Mouse (Mus musculus): Measurements from ENCODE around the gene Larp6.

Larp6 gene

DNA sequence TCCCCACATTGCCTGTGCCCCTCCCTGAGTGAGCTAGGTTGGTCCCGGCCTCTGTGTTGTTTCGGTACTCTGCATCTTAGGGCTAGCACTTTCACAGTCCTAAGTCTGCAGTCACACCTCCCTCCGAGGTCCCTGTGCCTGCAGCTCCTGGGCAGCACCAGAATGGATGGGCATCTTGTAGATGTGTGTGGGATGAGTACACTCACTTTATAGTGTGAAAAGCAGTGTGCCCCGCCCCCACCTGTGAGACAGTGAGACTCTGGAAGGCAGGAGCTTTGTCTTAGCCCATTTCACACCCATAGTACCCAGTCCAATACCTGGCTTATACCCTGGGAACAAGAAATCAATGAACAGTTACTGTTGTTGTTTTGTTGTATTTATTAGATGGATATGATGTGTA, 2.5 kb downstream of the Larp6 start:
- in situ Hi-C loops (cut with MboI, MseI): no loop called here

DNA sequence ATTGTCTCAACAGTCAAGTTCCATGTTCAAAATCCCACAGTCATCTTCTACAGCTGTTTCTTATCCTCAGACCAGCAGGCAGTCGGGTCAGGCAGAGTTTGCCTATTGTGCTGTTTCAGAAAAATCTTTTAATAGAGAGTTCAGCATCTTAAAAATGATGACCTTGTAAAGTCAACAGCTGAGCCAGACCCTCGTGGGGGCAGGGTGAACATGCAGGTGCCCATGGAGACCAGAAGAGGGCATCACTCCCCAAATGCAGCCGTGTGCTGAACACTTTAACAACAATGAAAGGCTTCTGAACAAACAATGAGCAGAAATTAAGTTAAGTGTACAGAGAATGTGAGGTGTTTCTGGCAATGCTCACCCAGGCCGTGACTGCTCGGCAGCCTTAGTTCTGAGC, 3.0 kb downstream of the Larp6 start:
- in situ Hi-C loops (cut with MboI, MseI): no loop called here

DNA sequence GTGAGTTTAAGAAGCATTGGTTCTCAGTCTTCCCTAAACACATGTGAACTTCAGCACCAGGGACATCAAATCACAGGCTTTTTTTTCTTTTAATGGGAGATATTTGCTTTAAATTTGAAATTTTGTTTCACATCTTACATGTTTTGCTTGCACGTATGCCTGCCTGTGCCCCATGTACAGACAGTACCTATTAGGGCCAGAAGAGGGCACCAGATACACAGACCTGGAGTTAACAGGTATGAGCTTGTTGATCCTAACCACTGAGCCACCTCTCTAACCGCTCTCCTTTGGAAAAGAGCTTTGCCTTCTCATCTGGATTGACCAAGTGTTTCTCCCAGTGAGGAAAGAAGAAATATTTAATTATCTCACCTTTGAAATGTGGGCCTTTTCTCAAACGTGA, 5.5 kb downstream of the Larp6 start:
- in situ Hi-C loops (cut with MboI, MseI): no loop called here

DNA sequence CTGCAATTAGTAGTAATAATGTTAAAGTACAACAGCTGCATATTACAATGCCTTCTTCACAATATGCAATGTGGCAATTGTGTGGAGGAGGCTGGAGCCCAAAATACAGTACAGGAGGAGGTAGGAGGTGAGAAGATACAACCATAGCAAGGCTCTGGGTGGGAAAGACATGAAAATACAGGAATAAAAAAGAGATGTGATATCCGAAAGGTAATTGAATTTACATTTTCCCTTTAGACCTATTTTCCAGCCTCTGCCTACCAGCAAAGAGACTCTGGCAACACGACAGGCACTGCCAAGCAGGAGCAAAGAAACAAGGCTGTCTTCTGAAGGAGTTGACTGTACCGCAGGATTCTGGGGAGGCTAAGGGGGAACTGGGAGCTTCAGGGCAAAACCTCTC, 6.9 kb downstream of the Larp6 start:
- in situ Hi-C loops (cut with MboI, MseI): no loop called here

DNA sequence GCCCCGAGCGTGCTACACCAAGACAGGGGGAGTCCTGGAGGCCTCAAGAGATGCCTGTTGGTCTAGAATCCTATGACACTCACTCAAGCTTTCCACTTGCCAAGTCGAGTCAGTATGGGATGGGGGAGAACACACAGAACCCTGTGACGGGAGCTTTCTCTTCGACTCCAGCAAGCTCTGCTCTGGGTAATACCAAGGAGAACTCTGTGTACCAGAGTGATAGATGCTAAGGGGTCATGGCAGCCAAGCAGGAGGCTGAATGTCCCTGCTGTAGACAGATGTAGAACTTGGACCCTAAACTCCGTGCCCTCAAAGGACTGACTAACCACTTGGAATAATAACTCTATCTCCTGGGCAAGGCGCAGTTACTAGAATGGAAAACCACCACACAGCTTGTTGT, 12.2 kb downstream of the Larp6 start:
- in situ Hi-C loops (cut with MboI, MseI): no loop called here

DNA sequence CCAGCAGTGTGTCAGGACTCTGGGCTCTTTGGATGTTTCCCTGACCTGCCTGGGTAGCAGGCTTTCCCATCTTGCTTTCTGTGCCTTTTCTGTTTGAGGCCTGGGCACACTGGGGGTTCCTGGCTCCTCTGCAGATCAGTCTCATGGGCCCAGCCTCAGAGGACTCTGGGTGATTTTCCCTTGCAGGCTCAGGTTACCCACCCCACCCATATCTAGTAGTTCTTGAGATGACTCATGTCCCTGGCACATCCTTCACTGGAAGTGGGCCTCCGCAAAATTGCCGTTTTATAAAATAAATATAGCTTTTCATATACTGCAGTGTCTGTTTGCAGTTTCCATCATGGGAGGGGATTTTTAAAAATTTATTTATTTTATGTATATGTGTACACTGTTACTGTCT, 21.5 kb downstream of the Larp6 start:
- in situ Hi-C loops (cut with MboI, MseI): no loop called here

DNA sequence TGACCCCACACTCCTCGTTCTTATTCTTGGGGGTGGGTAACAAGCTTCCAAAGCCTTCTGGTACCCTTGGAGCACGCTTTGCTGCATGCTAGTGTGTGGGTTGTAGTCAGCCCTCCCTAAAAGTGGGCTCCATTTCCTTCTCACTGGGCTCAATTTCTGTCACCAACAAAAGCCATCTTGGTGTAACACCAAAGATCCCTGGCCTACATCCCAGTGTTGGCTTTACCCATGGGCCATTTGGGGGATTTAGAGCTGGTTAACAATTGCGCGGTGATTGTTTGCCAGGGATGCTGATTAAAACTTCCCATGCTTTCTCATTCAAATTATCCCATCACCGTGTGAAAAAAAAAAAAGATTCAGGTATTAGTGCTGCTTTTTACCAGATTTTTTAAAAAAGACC, 26.3 kb downstream of the Larp6 start:
- in situ Hi-C loops (cut with MboI, MseI): no loop called here

DNA sequence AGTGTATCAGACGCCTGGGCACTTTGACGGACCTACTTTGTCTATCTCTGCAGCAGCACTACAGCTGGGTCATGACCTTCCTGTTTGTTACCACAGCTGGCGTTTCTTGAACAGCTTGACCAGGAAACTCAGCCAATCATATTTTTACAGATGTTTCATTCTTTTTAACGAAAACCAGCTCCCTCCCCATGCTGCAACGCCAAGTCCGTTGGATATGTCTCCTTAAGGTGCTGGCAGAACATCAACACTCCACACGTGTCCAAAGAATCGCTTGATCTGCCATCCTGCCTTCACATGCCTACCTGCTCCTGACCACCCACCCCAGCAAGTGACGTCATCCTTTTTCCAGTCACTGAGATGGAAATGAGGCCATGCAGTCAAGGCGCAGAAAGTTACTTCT, 28.6 kb downstream of the Larp6 start:
- in situ Hi-C loops (cut with MboI, MseI): no loop called here

DNA sequence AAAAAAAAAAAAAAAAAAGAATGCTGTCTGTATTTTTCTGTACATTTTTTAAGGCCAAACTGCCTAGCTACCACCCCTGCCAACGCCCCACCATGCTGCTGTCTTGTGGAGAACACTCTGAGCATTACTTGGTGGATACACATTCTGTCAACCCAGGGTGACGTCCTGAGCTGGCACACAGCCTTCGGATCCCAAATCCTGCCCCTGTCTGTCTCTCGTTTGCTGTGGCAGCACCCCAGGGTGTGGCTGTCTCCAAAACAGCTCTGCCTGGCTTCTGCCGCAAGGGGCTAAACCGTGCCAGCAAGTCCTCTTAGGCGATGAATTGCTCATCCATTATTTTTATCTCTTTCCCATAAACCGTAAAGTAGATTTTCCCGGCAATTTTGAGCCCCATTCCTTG, 29.7 kb downstream of the Larp6 start:
- in situ Hi-C loops (cut with MboI, MseI): no loop called here

DNA sequence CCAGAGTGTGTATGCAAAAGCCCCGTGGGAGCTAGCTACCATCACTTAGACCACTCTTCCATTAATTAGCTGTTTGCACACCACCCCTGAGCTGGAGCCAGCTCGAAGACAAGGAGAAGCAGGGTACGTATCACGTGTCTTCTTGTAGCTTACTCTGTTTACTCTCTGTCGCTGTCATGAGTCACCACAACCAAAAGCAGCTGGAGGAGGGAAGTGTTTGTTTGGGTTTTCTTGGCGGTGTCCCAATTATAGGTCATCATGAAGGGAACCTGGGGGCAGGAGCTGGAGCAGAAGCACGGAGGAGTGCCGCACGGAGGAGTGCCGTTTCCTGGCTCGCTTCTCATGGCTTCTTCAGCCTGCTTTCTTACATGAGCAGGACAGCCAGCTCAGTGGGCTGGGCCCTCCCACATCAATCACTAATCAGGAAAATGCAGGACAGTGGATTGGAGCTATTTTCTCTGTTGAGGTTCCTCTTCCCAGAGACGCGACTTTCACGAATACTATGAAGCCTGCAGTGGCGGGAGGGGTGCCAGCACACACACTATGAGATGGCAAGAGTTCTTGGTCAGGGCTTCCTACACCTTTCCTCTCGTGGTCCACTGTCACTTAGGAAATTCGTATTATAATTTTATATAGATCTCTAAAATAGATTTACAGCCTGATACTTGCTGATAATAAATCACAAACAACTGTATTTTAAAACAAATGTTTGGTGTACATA, 30.6 kb downstream of the Larp6 start:
- in situ Hi-C loops (cut with MboI, MseI): no loop called here

DNA sequence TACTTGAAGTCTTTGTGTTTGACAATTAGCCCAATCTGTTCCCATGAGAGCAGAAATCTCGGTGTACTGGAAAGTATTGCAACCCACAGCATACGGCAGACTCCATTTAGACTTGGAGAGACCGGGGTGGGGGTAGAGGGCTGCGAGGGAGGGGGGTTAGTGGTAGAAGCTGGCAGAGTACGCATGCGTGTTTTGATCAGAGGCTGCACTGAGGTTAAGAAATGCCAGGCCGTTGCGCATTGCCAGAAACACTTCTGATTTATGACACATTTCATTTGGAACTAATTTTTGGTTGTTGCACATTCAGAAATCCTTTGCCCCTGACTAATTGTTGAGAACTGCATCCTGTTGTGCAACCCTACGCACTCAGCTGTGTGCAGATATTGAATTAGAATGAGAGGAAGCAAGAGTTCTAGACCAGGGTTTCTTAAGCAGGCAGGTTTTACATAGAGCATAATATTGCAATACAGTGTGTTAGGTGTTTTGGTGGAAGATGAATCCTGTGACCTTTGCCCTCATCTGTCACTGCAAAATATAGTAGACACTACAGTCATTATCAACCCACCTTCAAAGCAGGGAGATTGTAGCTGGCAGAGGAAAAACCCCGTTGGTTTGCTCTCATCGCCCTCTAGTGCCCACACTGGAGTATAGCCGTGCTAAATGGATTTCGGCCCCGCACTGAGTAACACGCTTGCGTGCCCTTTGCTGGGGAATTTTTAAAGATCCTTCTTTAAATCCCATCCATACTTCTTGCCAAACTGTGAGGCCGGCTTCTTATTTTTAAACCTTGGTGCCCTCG, 31.6 kb downstream of the Larp6 start:
- in situ Hi-C loops (cut with MboI, MseI): no loop called here

DNA sequence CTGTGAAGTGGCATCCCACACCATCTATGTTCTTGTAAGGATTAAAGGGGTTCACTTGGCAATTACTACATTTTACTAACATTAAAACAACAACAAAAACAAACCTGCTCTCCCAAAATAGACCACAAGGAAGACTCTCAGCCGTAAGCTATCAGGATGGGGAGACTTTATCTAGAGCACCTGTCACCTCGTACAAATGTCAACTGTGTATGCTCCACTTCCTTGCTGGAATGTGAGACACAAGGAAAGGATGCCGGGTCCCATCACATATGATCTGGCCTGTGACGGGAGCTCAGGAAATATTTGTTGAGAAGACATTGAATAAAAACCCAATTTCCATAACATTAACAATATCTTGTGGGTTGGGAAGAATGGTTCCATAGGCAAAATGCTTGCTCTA, 32.2 kb downstream of the Larp6 start:
- in situ Hi-C loops (cut with MboI, MseI): no loop called here

DNA sequence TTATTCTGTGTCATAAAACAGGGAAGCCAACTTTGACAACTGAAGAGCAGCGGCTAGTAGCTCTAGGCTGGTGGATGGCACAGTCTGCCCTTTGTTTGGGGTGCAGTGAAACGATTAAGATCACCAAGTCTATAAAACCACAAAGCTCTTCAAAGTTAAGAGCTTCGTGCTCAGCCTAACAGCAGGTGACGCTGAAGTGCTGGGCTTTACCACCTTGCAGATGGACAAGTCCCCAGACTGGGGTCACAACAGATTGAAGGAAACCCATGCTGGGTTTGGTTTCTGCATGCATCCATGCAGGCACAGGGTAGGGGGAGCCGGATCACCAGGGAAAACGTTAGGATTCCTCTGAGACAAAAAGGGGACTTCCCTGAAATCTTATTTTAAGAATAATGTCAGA, 33.8 kb downstream of the Larp6 start:
- in situ Hi-C loops (cut with MboI, MseI): no loop called here

DNA sequence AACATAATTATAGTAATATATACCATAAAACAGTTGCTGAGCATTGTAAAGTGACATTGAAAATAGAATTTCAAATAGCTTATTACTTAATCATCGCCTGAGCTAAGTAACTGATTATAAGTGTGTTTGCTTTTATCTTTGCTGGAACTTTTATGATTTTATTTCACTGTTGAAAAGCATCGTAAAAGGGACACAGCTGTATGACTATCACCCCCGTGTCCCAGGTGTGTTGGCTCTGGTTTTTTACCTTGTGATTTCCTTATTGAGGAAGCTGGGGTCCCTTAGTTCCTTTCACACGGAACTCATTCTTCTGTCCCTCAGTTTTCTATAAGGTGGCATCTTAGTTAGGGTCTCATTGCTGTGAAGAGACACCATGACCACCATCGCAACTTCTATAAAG, 34.9 kb downstream of the Larp6 start:
- in situ Hi-C loops (cut with MboI, MseI): no loop called here

DNA sequence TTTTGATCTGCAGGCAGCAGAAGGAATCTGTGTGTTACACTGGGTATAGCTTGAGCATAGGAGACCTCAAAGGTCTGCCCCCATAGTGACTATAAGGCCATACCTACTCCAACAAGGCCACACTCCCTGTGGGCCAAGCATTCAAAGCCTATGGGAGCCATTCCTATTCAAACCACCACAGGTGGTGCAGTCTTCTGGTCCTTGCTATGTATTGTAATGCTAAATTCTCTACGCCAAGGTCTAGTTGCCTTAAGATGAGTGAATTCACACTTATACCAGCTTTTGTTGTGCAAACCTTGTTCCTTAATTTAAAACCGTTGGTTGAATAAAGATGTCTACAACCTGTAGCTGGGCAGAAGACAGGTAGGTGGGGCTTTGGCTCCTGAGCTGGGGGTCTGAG, 35.4 kb downstream of the Larp6 start:
- in situ Hi-C loops (cut with MboI, MseI): no loop called here

DNA sequence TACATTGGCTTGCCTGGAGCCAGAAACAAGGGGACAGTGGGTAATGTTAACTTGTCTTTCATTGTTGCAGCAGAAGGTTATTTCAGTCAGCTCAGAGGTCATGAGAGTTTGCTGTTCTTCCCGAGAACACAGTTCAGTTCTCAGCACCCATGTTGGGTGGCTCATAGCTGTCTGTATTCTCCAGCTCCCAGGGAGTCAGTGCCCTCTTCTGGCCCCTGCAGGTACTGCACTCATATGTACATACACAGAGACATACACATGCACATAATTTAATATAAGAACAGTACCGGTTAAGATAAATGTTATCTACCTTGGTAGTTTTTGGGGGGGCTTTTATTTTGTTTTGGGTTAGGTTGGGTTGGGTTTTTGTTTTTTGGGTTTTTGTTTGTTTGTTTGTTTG, 36.3 kb downstream of the Larp6 start:
- in situ Hi-C loops (cut with MboI, MseI): no loop called here

DNA sequence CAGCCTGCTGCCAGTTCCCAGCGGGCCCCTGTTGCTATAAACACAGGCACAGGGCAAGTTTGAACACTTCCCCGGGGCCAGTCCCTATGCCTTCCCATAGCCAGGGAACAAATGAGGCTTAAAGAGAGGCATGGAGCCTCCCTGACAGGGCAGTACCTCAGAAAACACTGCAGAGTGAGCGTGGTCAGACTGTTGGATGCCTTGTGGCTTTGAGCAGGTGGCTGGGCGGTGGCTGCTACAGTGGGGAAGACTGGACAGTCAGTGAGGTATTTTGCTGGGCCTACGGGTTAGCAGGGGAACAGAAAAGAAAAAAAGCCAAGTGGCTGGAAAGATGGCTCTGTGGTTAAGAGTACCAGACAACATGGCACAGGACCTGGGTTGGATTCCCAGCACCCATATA, 38.3 kb downstream of the Larp6 start:
- in situ Hi-C loops (cut with MboI, MseI): loop anchor here (5.0 kb wide), 1 partner anchor 101 kb away; no protein-coding TSS in a partner anchor

DNA sequence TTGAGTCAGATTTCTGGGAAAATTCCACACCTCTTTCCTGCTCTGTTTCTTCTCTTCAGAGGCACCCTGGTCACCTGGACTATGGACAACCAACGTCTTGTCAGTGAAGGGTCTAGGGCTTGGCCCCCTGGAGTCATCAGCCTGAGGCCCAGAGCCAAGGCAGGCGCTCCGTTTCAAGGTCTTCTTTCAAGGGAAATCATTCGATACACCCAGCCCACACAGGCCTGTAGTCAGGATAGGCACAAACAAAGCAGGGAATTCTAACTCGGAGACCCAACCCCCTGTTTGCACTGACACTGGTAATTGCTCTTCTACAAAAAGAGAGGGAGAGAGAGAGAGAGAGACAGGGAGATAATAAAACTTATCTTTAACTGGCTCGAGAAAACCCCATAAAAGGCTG, 39.2 kb downstream of the Larp6 start:
- in situ Hi-C loops (cut with MboI, MseI): loop anchor here (5.0 kb wide), 1 partner anchor 100 kb away; no protein-coding TSS in a partner anchor

DNA sequence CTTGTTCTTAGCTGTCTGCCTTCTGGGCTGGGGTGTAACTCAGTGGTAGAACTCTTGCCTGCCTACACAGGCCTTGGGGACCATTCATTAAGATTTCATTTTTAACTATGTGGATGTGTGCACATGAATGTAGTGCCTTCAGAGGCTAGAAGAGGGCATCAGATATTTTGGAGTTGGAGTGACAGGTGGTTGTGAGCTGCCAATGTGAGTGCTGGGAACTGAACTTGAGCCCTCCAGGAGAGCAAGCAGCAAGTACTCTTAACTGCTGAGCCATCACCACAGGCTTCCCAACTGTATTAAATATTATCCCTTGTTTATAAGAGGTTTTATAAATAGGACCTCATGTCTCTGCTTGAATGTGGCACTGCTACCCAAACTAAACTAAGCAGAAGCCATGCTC, 39.8 kb downstream of the Larp6 start:
- in situ Hi-C loops (cut with MboI, MseI): loop anchor here (5.0 kb wide), 1 partner anchor 100 kb away; no protein-coding TSS in a partner anchor

DNA sequence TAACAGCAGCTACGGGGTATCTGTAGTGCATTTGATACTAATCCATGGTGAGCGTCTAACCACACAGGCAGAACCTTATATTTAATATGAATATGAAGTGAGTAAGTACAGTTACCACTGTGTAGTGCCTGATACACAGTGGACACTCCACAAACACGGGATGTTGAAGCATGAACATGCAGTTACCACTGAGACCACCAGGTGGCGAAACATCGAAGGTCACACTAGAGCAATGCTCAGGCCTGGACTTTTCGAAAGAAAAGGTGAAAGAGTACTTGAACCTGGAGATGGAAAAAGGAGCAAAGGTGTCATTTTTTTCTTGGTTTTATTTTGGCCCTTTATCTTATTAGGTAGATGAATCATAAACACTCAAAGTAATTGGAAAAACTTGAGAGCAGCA, 43.5 kb downstream of the Larp6 start:
- in situ Hi-C loops (cut with MboI, MseI): no loop called here

DNA sequence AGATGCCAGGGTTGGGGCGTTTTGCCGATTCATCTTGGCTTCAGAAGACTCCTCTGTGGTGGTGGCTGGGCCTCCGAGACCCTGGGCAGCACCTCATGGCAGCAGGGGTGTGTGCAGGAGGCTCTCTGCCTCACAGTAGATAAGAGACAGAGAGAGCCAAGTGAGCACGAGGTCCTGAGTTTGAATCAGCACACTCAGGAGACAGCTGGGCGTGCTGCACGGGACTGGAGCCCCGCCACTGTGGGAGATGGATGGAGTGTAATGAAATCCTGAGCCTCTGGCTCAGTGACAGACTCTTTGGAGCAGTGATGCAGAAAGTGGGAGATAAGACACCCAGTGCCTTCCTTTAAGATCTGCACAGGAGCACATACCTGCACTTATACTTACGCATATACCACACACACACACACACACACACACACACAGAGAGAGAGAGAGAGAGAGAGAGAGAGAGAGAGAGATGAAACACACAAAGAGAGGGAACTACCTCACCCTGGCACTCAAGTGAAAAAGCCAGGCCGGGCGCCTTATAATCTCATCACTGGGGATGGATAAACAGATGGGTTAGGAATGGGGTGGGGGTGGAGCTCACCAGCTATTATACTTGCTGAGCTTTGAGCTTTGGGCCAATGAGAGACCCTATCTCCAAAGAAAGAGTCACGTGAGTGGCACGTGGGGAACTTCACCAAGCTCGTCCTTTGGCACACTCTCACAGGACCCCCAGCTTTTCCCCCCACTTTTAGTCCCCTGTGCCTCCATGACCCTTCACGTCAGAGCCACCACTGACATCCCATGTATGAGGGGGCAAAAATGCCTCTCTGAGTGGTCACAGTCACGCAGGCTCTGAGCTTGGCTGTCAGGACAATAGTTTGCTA, 44.3 kb downstream of the Larp6 start:
- in situ Hi-C loops (cut with MboI, MseI): no loop called here

DNA sequence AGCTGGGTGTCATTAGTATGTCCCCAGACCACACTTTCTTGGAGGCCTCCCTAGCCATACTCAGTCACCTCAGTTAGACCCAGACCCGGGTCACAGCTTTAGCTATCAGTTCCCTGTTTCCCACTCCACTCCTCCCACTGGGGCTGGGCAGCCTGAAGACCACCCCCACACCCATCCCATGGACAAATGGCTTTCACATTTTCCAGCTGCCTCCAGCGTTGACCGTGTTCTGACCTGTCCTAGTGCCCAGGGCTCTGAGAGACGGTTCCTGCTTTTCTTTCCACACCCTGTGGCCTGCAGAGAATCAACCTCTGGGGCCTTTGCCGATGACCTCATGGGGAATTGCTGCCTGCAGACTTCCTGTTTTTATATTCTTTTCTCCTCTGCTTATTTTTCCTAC, 45.0 kb downstream of the Larp6 start:
- in situ Hi-C loops (cut with MboI, MseI): no loop called here

Data from regulatory T cell (primary cell).